Mouse (Mus musculus) heart, embryonic 14.5 days (tissue): ENCODE measurements at regions not wholly inside any gene's neighbourhood (a gene's known extent, or its start where the extent isn't known, plus 50 kb on each side); places are given as distances from the start of the nearest gene placed in this dataset.
A peak's percentile ranks its signal among the peaks of the same experiment; 100 is the strongest.

Experiments
- ATAC-seq: fragments of 200-750 bp; cut with Nextera tagmentation; 2 replicates; pipeline ENCODE4 v1.8.0; 2017; ENCODE audit warnings: low read depth, moderate TSS enrichment; ENCODE audit not compliant: insufficient number of reproducible peaks, insufficient read depth, low FRiP score
- H3K27ac ChIP-seq, 2 experiments: fragments of 200-500 bp in 1 of 2; fragments of 300-500 bp in 1 of 2; sonication (generic) in 1 of 2; replicated peaks in 1 of 2; 2 replicates each; pipeline ENCODE4 v1.5.1; 2012 to 2014; ENCODE audit warnings: low read depth in 2 of 2, low read length in 2 of 2, control low read depth in 1 of 2, mild to moderate bottlenecking in 1 of 2, mixed read lengths in 1 of 2; ENCODE audit not compliant: control insufficient read depth in 1 of 2, insufficient read depth in 1 of 2
- H3K27me3 ChIP-seq: fragments of 300-500 bp; sonication (generic); 2 replicates; pipeline ENCODE4 v1.6.1; 2014; ENCODE audit warnings: mild to moderate bottlenecking, low read length, control low read depth; ENCODE audit not compliant: control insufficient read depth, insufficient read depth
- H3K36me3 ChIP-seq: fragments of 300-500 bp; sonication (generic); 2 replicates; pipeline ENCODE4 v1.6.1; 2014; ENCODE audit warnings: mild to moderate bottlenecking, control low read depth, low read length, mixed read lengths; ENCODE audit not compliant: control insufficient read depth, insufficient read depth
- H3K4me1 ChIP-seq, 2 experiments: fragments of 200-500 bp in 1 of 2; fragments of 300-500 bp in 1 of 2; sonication (generic) in 1 of 2; 2 replicates each; pipeline ENCODE4 v1.6.1; 2012 to 2014; ENCODE audit warnings: low read length in 2 of 2, control low read depth in 1 of 2, mixed read lengths in 1 of 2; ENCODE audit not compliant: control insufficient read depth in 2 of 2, insufficient read depth in 2 of 2
- H3K4me2 ChIP-seq: fragments of 300-500 bp; sonication (generic); 2 replicates; pipeline ENCODE4 v1.6.1; 2014; ENCODE audit warnings: mild to moderate bottlenecking, low read length
- H3K4me3 ChIP-seq, 2 experiments: fragments of 200-500 bp in 1 of 2; fragments of 300-500 bp in 1 of 2; sonication (generic) in 1 of 2; 2 replicates each; pipeline ENCODE4 v1.5.1; 2012 to 2014; ENCODE audit warnings: low read length in 2 of 2, mild to moderate bottlenecking in 2 of 2, control low read depth in 1 of 2, low read depth in 1 of 2, moderate library complexity in 1 of 2; ENCODE audit not compliant: control insufficient read depth in 1 of 2, insufficient read depth in 1 of 2
- H3K9ac ChIP-seq: fragments of 300-500 bp; sonication (generic); 2 replicates; pipeline ENCODE4 v1.6.1; 2014; ENCODE audit warnings: mild to moderate bottlenecking, low read length
- H3K9me3 ChIP-seq: fragments of 300-500 bp; sonication (generic); 2 replicates; pipeline ENCODE4 v1.6.1; 2016; ENCODE audit warnings: low read length, control low read depth; ENCODE audit not compliant: control insufficient read depth
- WGBS: fragments of 180-500 bp; shearing (Covaris S2); extraction: QIAGEN DNeasy Blood & Tissue Kit; methylation state at CpG from one replicate; pipeline ENCODE4 v1.1.7; 2014; 5-methylcytosine and 5-hydroxymethylcytosine counted together

- no peaks in the 10 kb centered on the region for H3K36me3 ChIP-seq
- WGBS, result 89% methylated on average over 9 of the region's 9 CpGs
- ATAC-seq, result no peak
- H3K9me3 ChIP-seq, result no peaks in the 10 kb centered on the region
- H3K27me3 ChIP-seq, result no peaks in the 10 kb centered on the region
- no peaks in the 10 kb centered on the region for H3K4me1 ChIP-seq
- no peak overlapping the region for H3K27ac ChIP-seq
- no peak overlapping the region for H3K9ac ChIP-seq
- no peak overlapping the region for H3K4me2 ChIP-seq
- no peak overlapping the region for H3K4me3 ChIP-seq
These were observed 244.1 kb upstream of the Pmfbp1 start for GRCm38 (mm10) chr8:109249691-109250090.

GRCm38 (mm10) chr8:109250551-109250950, 243.3 kb upstream of the Pmfbp1 start:
- no peak for ATAC-seq
- WGBS, result 77% methylated on average over 8 of the region's 8 CpGs

GRCm38 (mm10) chr8:109251360-109251798, 242.4 kb upstream of the Pmfbp1 start:
- no peak for ATAC-seq
- H3K27ac ChIP-seq, result no peak overlapping the region

More at GRCm38 (mm10) chr8:109250551-109250950, 243.3 kb upstream of the Pmfbp1 start:
- H3K4me3 ChIP-seq, result no peak overlapping the region
- H3K4me1 ChIP-seq, result no peaks in the 10 kb centered on the region
- no peaks in the 10 kb centered on the region for H3K36me3 ChIP-seq
- H3K9me3 ChIP-seq, result no peaks in the 10 kb centered on the region
- H3K9ac ChIP-seq, result no peak overlapping the region
- H3K4me2 ChIP-seq, result no peak overlapping the region
- no peaks in the 10 kb centered on the region for H3K27me3 ChIP-seq
- no peak overlapping the region for H3K27ac ChIP-seq

GRCm38 (mm10) chr8:109252404-109252803, 241.4 kb upstream of the Pmfbp1 start:
- H3K27me3 ChIP-seq, result no peaks in the 10 kb centered on the region
- WGBS, result 60% methylated on average over 4 of the region's 4 CpGs
- H3K27ac ChIP-seq, result no peak overlapping the region
- no peak overlapping the region for H3K4me2 ChIP-seq
- no peaks in the 10 kb centered on the region for H3K9me3 ChIP-seq
- H3K4me3 ChIP-seq, result no peak overlapping the region
- H3K9ac ChIP-seq, result no peak overlapping the region
- H3K36me3 ChIP-seq, result no peaks in the 10 kb centered on the region
- no peaks in the 10 kb centered on the region for H3K4me1 ChIP-seq
- ATAC-seq, result no peak

More at GRCm38 (mm10) chr8:109251360-109251798, 242.4 kb upstream of the Pmfbp1 start:
- peak overlapping the region; percentile 30; the same call in 1 of the 2 replicates for H3K4me2 ChIP-seq
- H3K9ac ChIP-seq, result no peak overlapping the region
- H3K4me1 ChIP-seq, result no peaks in the 10 kb centered on the region
- H3K9me3 ChIP-seq, result no peaks in the 10 kb centered on the region
- 76% methylated on average over 24 of the region's 24 CpGs for WGBS
- H3K27me3 ChIP-seq, result no peaks in the 10 kb centered on the region
- no peaks in the 10 kb centered on the region for H3K36me3 ChIP-seq
- no peak overlapping the region; a peak in 1 of 4 replicates for H3K4me3 ChIP-seq

- 16% methylated on average over 5 of the region's 5 CpGs for WGBS
- ATAC-seq, result no peak
- H3K9me3 ChIP-seq, result no peaks in the 10 kb centered on the region
- H3K27ac ChIP-seq, result no peak overlapping the region
- H3K36me3 ChIP-seq, result no peaks in the 10 kb centered on the region
- H3K4me3 ChIP-seq, result no peak overlapping the region
- H3K9ac ChIP-seq, result no peak overlapping the region
- no peak overlapping the region for H3K4me2 ChIP-seq
- H3K27me3 ChIP-seq, result no peaks in the 10 kb centered on the region
- no peaks in the 10 kb centered on the region for H3K4me1 ChIP-seq
These were observed 214.7 kb upstream of the Pmfbp1 start for GRCm38 (mm10) chr8:109279129-109279528.

GRCm38 (mm10) chr8:109280540-109280939, 213.3 kb upstream of the Pmfbp1 start:
- no peak overlapping the region for H3K4me3 ChIP-seq
- no peaks in the 10 kb centered on the region for H3K9me3 ChIP-seq
- WGBS, result 77% methylated on average over 2 of the region's 2 CpGs
- H3K4me2 ChIP-seq, result no peak overlapping the region
- H3K36me3 ChIP-seq, result no peaks in the 10 kb centered on the region
- no peak overlapping the region for H3K27ac ChIP-seq
- no peak overlapping the region for H3K9ac ChIP-seq
- H3K4me1 ChIP-seq, result no peaks in the 10 kb centered on the region
- ATAC-seq, result no peak
- H3K27me3 ChIP-seq, result no peaks in the 10 kb centered on the region

GRCm38 (mm10) chr8:109281598-109281997, 212.2 kb upstream of the Pmfbp1 start:
- Histone ChIP-seq H3K4me3 (no peak overlapping the region), H3K27me3 (no peaks in the 10 kb centered on the region), H3K27ac (no peak overlapping the region), H3K9ac (no peak overlapping the region), H3K36me3 (no peaks in the 10 kb centered on the region), H3K4me2 (peak overlapping the region; percentile 43; the same call in 1 of the 2 replicates), H3K4me1 (no peaks in the 10 kb centered on the region), H3K9me3 (no peaks in the 10 kb centered on the region)
- ATAC-seq, result no peak
- 42% methylated on average over 10 of the region's 10 CpGs for WGBS

- no peak overlapping the region for H3K4me3 ChIP-seq
These were observed 183.0 kb upstream of the Pmfbp1 start for GRCm38 (mm10) chr8:109310670-109311386.

More at GRCm38 (mm10) chr8:109310670-109311386, 183.0 kb upstream of the Pmfbp1 start:
- no peak overlapping the region for H3K4me2 ChIP-seq
- H3K27ac ChIP-seq, result no peak overlapping the region
- no peaks in the 10 kb centered on the region for H3K36me3 ChIP-seq
- H3K9me3 ChIP-seq, result no peaks in the 10 kb centered on the region
- ATAC-seq, result no peak
- WGBS, result 85% methylated on average over 17 of the region's 17 CpGs
- H3K9ac ChIP-seq, result no peak overlapping the region
- H3K27me3 ChIP-seq, result no peaks in the 10 kb centered on the region
- H3K4me1 ChIP-seq, result no peaks in the 10 kb centered on the region
